Mouse (Mus musculus) layer of hippocampus, adult 9-11 months (tissue): ENCODE measurements around the gene Dll1.

Experiments
- DNase-seq: peaks from one replicate; pipeline ENCODE4 v3.0.0; 2022

Dll1 gene

GRCm38 (mm10) chr17:15378413-15379109, 1.9 kb upstream of the Dll1 start:
- no peak for DNase-seq

DNA sequence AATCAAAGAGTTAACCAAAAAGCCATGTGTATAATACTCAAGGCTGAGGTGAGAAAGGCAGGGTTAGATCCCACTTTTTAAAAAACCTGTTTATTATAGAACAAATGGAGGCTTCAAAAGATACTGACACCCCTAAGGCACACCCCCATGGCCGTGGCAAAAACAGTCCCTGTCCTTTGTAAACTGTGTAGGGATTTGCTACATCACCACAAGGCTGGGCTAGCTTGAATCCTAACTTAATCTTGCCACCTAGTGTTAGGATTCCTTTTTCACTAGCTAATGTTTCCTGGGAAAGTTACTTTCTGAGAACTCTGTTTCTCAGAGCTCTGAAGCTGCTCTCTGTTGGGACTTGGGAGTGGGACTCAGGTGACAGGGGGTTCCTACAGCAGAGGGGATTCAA, 1.2 kb upstream of the Dll1 start:
- DNase-seq: no peak

DNA sequence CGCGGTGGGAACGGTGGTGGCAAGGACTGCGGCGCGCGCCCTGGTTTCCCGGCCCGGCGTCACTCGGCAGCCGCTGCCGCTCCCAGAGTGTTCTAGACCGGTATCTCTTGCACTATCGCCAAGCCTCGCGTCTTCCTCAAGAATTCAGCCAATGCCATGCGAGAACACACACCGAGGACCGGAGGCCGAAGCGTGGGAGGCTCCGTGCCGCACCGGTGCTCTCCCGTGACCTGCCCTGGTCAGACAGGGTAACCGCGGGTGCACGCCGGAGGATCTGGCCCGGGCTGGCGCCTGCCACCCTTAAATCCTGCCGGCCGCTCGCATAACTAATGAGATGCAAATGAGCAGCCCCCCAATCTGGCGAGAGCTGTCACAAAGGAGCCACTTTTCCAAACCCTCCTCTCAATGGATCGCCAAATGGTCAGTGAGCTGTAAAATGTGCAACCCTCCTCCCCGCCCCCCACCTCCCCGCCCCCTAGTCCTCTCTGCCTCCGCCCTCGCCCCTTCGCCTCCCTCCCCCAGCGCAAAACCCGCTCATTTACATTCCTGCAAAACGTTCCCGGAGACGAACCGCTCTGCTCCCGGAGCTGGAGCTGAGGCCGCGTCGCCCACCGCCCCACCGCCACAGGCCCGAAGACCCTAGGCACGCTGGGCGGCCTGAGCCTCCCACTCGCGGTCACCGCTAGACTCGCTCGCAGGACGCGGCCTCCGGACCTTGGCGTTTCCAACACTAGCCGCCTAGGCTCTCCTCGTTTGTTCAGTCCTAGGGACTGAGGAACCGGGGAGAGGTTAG, 775 bp downstream of the Dll1 start:
- peak; percentile 59 for DNase-seq

DNA sequence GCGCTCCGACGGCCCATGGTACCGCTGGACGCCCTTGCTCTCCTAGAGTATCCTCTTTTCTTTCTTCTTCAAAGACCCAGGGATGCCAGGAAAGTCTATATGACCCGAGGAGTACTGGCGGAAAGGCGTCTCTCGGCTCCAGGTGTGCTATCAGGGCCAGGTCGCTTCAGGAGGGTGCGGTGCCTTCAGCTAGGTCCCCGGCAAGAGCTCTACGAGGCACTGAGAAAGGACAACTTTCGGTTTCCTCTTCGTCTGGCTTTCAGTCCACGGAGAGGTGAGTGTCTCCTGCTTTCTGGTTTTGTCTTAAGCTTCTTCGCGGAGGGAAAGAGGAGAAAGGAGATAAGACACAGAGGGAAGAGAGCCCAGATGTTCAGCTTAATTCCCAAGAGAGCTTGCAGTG, 1.4 kb downstream of the Dll1 start:
- DNase-seq: no peak

GRCm38 (mm10) chr17:15374321-15375141, 2.1 kb downstream of the Dll1 start:
- no peak for DNase-seq

DNA sequence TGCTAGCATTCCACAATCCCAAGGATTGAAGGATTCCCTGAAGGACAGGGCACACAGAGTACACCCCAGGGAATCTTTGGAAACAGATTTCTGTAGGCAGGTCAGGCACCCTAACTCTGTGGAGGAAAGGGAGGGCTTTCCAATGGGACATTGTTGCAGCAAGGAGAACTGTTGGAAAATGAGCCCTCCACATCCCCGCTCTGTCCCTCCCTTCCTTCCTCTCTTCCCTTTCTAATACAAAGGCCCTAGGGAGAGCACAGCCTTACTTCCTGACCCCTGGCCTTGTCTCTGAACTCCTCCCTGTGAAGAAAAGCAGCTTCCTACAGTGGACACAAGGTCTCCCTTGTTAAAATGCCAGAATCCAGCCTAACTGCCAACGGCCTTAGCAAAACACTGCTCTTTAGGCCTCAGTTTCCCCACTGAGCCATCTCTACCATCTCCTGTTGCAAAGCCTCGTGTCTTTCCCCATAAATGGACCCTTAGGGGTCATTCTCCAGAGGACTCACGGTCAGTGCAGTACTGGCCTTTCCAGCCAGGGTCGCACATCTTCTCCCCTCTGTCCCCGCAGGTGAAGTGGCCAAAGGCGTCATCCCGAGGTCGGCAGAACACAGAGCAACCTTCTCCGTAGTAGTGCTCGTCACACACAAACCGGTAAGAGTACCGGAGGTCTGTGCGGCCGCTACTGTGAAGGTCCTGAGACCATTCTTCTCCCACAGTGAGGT, 3.6 kb downstream of the Dll1 start:
- DNase-seq: no peak

GRCm38 (mm10) chr17:15371967-15372835, 4.5 kb downstream of the Dll1 start:
- DNase-seq: no peak

- no peak for DNase-seq
These were observed 6.3 kb downstream of the Dll1 start for GRCm38 (mm10) chr17:15370401-15370800.

DNA sequence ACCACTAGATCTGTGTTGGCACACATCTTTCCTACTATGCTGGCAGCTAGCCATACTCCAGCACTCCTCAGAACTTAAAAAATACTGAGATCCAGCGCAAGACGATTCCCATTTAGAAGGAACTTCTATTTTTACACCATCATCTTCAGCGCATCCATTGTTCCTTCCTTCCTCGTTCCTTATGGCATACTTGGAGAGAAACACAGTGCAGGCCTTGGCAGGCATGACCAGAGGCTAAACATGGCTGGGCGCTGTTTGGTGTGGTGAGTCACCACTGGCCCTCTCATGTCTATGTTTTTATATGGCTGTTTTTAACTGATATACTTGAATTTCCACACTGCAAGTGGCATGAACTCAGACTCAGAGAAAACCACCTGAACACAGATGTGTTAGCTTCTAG, 11.0 kb downstream of the Dll1 start:
- DNase-seq: no peak

DNA sequence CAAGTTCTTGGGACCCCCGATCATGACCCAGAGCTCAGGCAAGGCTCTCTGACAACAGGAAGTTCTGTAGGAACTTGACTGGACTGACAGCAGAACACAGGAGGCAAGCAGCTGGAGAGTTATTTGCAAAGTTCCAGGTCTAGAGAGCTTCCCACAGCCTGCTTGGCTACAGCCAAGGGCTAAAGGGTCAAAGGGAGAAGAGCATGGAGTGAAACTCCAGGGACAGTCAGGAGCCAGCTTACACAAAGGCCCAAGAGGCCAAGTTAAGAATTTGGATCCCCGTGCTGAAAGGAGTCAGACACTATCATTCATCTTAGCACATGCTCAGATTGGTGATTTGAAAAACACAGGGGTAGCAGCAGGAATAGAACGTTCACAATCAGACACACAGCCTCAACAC, 13.0 kb downstream of the Dll1 start:
- no peak for DNase-seq

- no peak for DNase-seq
These were observed 19.6 kb downstream of the Dll1 start for GRCm38 (mm10) chr17:15357071-15357470.

DNA sequence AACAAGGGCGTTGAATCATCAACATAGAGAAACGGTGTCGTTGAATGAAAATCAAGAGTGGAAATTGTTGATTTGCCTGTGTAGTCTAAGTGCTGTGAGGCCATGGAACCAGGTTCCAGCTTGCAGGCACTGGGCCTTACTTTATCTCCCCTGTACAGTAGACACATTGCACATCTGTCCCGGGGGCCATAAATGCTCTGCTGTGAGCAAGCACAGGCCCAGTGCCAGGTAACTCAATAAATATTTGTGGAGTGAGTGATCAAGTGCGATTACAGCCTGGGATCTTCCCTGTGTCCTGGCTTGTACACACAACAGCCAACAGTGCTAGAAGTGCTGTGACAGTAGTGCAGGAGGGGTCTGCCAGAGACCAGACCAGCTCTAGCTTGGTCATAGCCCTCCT, 20.1 kb downstream of the Dll1 start:
- DNase-seq: no peak

- no peak for DNase-seq
These were observed 21.6 kb downstream of the Dll1 start for GRCm38 (mm10) chr17:15355072-15355471.

DNA sequence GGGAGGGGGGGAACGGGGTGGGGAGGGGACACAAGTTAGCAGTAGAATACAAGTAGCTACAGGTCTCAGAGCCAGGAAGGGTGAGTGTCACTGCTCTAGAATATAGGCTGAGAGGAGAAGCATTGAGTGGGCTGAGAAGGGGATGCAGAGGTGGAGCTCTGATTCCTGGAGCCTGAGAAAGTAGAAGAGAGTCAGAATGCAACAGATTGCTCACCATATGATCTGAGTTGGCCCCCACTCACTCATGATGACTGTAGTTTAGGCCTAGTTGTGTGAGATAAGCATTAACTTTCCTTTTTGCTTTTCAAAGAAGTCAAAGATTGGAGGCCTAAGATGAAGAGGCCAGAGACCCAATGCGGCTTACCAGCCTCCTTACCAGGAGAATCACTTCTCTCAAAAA, 22.7 kb downstream of the Dll1 start:
- DNase-seq: no peak

DNA sequence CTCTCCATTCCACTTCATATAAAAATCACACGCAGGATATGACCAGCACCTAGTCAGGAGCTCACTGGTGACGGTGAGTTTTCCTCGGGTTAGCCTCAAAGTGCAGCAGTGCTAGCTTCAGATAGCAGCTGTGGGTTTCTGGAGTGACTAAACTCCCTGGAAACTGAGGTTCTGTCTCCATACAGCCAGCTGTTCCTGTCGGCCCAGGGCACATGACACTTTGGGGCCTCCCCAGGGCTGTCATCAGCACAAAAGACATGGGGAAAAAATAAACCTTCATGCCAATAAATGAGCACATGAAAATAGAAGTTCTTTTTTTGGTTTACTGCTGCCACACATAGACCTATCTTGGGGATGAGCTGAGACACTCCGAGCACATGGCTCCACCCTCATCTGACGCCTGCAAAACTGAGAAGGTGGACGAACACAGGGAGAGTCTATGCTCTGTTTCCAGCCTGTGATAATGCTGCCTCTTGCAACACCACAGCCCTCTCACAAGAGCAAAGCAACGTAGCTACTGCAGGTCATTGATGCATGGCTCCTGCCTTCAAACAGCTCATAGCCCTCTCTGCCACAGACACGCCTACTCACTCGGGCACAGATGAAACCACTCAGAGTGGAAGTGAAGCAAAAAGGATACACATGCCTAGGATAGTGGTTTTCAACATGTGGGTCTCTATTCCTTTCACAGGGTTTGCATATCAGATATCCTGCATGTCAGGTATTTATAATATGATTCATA, 23.6 kb downstream of the Dll1 start:
- DNase-seq: no peak

GRCm38 (mm10) chr17:15350152-15350551, 26.5 kb downstream of the Dll1 start:
- no peak for DNase-seq

GRCm38 (mm10) chr17:15343071-15343822, 33.4 kb downstream of the Dll1 start:
- DNase-seq: peak; percentile 11

GRCm38 (mm10) chr17:15337906-15338305, 38.8 kb downstream of the Dll1 start:
- DNase-seq: no peak

GRCm38 (mm10) chr17:15329740-15330318, 46.8 kb downstream of the Dll1 start:
- DNase-seq: no peak

DNA sequence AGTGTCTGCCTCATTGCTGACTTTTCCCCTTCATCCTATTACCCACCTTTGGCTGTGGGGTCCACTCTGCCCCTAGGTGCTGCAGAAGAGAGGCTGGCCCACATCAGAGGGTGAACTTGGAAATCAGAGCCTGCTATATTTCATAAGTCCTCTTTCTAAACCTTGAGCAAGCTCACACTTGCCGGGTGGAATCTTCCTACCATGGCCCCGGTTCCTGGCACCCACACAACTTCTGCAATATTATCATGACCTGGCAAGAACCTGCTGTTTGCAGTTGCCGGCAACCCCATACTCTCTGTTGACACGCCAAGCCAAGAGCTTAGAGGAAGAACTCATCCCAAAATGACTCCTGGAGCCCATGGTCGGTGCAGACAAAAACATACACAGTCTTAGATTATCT, 49.6 kb downstream of the Dll1 start:
- no peak for DNase-seq
